Mouse (Mus musculus) neural tube, embryonic 15.5 days (tissue): ENCODE results near the gene Heatr6. TPM values are rescaled to one million over a fixed set of nuclear protein-coding genes. Genes with fewer than 3 reads are reported as not detected.

ENCODE experiments used
- ATAC-seq: fragments of 200-750 bp; cut with Nextera tagmentation; 2 replicates; pipeline ENCODE4 v1.8.0; 2017; ENCODE audit warnings: mild to moderate bottlenecking, moderate TSS enrichment, moderate library complexity; ENCODE audit not compliant: low FRiP score
- H3K27ac ChIP-seq: fragments of 300-500 bp; sonication (generic); replicated peaks from 2 replicates; pipeline ENCODE4 v1.5.1; 2015; ENCODE audit warnings: mild to moderate bottlenecking, inconsistent platforms
- H3K27me3 ChIP-seq: fragments of 300-500 bp; sonication (generic); replicated peaks from 2 replicates; pipeline ENCODE4 v1.6.1; 2015; ENCODE audit warnings: inconsistent platforms
- H3K36me3 ChIP-seq: fragments of 300-500 bp; sonication (generic); 2 replicates; pipeline ENCODE4 v1.6.1; 2015; ENCODE audit warnings: inconsistent platforms
- H3K4me1 ChIP-seq: fragments of 300-500 bp; sonication (generic); 2 replicates; pipeline ENCODE4 v1.6.1; 2015; ENCODE audit warnings: inconsistent platforms
- H3K4me2 ChIP-seq: fragments of 300-500 bp; sonication (generic); 2 replicates; pipeline ENCODE4 v1.6.1; 2015; ENCODE audit warnings: inconsistent platforms, mild to moderate bottlenecking, moderate library complexity
- H3K4me3 ChIP-seq: fragments of 300-500 bp; sonication (generic); replicated peaks from 2 replicates; pipeline ENCODE4 v1.5.1; 2015; ENCODE audit warnings: mild to moderate bottlenecking, inconsistent platforms
- H3K9ac ChIP-seq: fragments of 300-500 bp; sonication (generic); replicated peaks from 2 replicates; pipeline ENCODE4 v1.6.1; 2015; ENCODE audit warnings: mild to moderate bottlenecking, inconsistent platforms
- H3K9me3 ChIP-seq: fragments of 300-500 bp; sonication (generic); replicated peaks from 2 replicates; pipeline ENCODE4 v1.6.1; 2016; ENCODE audit warnings: inconsistent platforms
- WGBS: fragments of 180-500 bp; shearing (Covaris S2); methylation state at CpG from one replicate; pipeline ENCODE4 v1.1.7; 2015; ENCODE audit warnings: mixed read lengths; 5-methylcytosine and 5-hydroxymethylcytosine counted together
- polyA plus RNA-seq: library from polyadenylated mRNA; unstranded; fragments of >200 nt; fragmentation: Nextera tagmentation; extraction: Ambion mirVana; gene quantifications from 2 replicates; pipeline ENCODE4 v1.2.1, GENCODE M21; 2015

Heatr6 gene
- polyA plus RNA-seq, 1 experiment from 2014 or later = 32.4 TPM

DNA sequence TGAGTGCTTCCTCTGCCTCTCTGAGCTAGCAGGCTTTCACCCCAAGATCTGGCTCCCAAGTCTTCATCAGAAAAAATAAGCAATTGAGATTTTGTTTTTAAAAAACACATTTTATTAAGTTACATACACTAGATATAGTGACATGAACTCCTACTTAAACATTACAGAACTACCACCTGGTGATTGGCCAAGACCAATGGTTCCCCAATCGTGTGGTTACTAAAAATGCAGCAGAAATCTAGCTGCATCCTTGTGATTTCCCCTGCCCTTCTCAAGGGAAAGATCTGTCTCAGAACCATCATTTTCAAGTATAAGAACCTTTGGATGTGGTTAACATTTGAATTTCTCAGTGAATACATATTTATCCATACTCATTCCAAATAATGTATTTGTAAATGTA, 19.3 kb upstream of the Heatr6 start:
- WGBS = 95% methylated on average over 1 of the region's 1 CpGs
- H3K9me3 ChIP-seq = no peaks in the 10 kb centered on the region

DNA sequence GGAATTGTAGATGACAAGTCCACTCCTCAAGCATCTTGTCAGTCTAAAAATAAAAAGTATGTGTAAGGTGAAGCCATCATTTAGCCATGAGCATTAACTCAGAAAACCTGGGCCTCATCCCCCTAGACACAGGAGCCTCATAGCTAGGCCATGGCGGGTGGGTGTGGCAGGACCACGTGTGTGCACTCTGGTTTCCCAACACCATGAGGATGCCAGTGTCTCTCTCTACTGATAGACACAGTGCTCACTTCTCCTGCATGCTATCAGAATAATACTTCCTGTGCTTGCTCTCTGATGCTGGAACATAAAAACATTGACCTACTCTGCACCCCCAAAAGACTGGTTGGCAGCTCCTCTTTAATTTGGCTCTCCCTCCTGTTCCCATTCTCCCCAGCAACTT, 17.6 kb upstream of the Heatr6 start:
- Histone ChIP-seq H3K27me3 (peaks cover 4% of the 10 kb centered on the region; the same call in 1 of the 2 replicates), H3K36me3 (no peaks in the 10 kb centered on the region), H3K9me3 (no peaks in the 10 kb centered on the region), H3K4me2 (no peak overlapping the region), H3K9ac (no peak overlapping the region), H3K4me1 (no peaks in the 10 kb centered on the region), H3K27ac (no peak overlapping the region), H3K4me3 (no peak overlapping the region)
- ATAC-seq = no peak
- 66% methylated on average over 2 of the region's 2 CpGs for WGBS

More for the DNA sequence above, 19.3 kb upstream of the Heatr6 start:
- Histone ChIP-seq H3K27me3 (no peaks in the 10 kb centered on the region), H3K4me3 (no peak overlapping the region), H3K4me2 (no peak overlapping the region), H3K4me1 (no peaks in the 10 kb centered on the region), H3K27ac (no peak overlapping the region), H3K36me3 (no peaks in the 10 kb centered on the region), H3K9ac (no peak overlapping the region)
- no peak for ATAC-seq

DNA sequence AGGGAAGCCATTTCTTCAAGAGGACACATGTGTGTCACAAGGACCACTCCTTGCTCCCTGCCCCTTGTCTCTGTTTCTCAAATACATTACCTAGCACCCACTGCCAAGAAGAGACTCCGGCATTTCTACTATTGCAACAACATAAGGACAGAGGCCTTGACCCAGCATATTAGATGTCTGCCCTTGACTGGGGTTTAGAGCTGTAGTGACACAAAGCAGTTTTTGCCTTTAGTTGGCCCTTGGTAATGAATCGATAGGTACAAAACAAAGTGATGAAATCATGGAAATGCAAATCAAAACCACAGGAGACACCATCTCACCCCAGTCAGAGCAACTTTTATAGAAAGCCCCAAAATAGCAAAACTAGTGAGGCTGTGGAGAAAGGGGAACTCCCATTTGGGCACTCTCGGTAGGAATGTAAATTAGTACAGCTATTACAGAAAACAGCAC, 16.4 kb upstream of the Heatr6 start:
- no peak overlapping the region for H3K4me2 ChIP-seq
- no peaks in the 10 kb centered on the region for H3K9me3 ChIP-seq
- H3K36me3 ChIP-seq = no peaks in the 10 kb centered on the region
- H3K4me1 ChIP-seq = no peaks in the 10 kb centered on the region
- no peak overlapping the region for H3K4me3 ChIP-seq
- H3K9ac ChIP-seq = no peak overlapping the region
- peaks cover 7% of the 10 kb centered on the region for H3K27me3 ChIP-seq
- no peak overlapping the region for H3K27ac ChIP-seq
- 77% methylated on average over 3 of the region's 3 CpGs for WGBS
- ATAC-seq = no peak

- Histone ChIP-seq H3K9ac (no peak overlapping the region), H3K27ac (no peak overlapping the region), H3K4me1 (no peaks in the 10 kb centered on the region), H3K4me2 (no peak overlapping the region), H3K9me3 (no peaks in the 10 kb centered on the region), H3K4me3 (no peak overlapping the region), H3K27me3 (peaks cover 7% of the 10 kb centered on the region), H3K36me3 (no peaks in the 10 kb centered on the region)
- WGBS = 25% methylated on average over 5 of the region's 5 CpGs
- ATAC-seq = no peak
Observed at GRCm38 (mm10) chr11:83739241-83739640, 14.3 kb upstream of the Heatr6 start.

GRCm38 (mm10) chr11:83740443-83740991, 13.0 kb upstream of the Heatr6 start:
- Histone ChIP-seq H3K36me3 (no peaks in the 10 kb centered on the region), H3K9ac (no peak overlapping the region), H3K9me3 (no peaks in the 10 kb centered on the region), H3K27me3 (peaks cover 7% of the 10 kb centered on the region), H3K4me2 (no peak overlapping the region), H3K4me3 (no peak overlapping the region), H3K4me1 (no peaks in the 10 kb centered on the region), H3K27ac (no peak overlapping the region)
- WGBS = 86% methylated on average over 4 of the region's 4 CpGs
- ATAC-seq = no peak

DNA sequence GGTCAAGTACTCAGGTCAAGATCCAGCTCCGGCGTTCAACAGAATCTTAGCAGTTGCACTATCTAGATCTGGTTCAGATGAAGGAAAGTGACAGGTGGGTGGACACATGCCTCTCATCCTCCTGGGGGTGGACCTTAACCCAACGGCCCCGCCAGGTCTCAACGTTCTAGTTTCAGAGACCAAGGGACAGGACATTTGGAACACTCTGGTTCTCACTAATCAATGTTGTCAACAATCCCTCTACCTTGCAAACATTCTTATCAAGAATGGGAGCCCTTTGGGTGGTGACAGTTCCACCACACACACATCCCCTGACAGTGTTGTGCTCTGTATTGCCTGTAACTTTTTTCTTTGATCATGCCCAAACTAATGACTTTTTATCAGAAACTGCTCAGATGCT, 11.7 kb upstream of the Heatr6 start:
- no peak overlapping the region for H3K27ac ChIP-seq
- no peak overlapping the region for H3K9ac ChIP-seq
- H3K4me1 ChIP-seq = no peaks in the 10 kb centered on the region
- no peak overlapping the region for H3K4me3 ChIP-seq
- no peaks in the 10 kb centered on the region for H3K36me3 ChIP-seq
- no peak overlapping the region for H3K4me2 ChIP-seq
- H3K27me3 ChIP-seq = peaks cover 9% of the 10 kb centered on the region
- H3K9me3 ChIP-seq = no peaks in the 10 kb centered on the region
- 92% methylated on average over 5 of the region's 5 CpGs for WGBS
- no peak for ATAC-seq

DNA sequence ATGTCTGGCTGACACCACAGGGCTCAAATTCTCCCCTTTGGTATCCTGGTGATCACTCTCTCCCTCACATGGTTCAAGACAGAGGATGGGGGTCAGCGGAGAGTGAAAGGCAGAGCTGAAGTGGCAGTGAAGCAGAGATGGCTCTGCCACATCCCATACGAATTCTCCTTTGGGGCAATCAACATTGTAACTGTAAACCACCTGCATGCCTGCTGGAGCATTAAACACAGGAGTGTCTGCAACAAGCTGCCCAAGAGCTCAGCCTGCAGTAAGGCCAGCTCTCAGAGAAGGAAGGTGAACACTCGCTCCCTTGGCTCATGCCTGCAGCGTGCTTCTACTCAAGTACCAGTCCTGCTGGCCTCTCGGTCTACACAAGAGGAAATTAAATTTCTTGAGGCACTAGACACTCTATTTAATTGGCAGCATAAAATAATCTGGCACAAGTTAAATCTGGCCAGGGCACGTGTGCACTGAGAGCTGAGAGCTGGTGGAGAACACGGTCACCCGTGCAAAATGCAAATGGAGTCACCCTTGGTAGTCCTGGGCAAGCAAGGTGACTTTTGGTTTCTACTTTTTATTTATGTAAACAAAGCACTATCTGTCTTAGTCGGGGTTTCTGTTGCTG, 10.7 kb upstream of the Heatr6 start:
- WGBS = 74% methylated on average over 9 of the region's 9 CpGs
- ATAC-seq = no peak
- H3K27ac ChIP-seq = no peak overlapping the region
- no peaks in the 10 kb centered on the region for H3K4me1 ChIP-seq
- no peaks in the 10 kb centered on the region for H3K9me3 ChIP-seq
- no peaks in the 10 kb centered on the region for H3K36me3 ChIP-seq
- no peak overlapping the region for H3K4me3 ChIP-seq
- H3K27me3 ChIP-seq = peaks cover 13% of the 10 kb centered on the region
- H3K9ac ChIP-seq = no peak overlapping the region
- no peak overlapping the region for H3K4me2 ChIP-seq

DNA sequence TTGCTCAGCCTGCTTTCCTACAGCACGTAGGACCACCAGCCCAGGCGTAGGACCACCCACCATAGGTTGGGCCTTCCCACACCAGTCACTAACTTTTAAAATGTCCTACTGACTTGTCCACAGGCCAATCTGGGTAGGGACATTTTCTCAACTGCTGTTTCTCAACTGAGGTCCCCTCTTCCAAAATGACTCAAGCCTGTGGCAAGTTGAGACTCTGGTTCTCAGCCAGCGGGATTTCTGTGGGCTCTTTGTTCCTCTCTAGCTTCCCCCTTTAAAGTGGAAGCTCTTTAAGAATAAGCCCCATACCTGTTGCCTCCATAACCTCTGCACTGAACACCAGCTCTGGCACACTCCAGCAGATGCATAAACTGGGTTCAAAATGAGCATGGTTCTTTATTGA, 10.0 kb upstream of the Heatr6 start:
- peaks cover 13% of the 10 kb centered on the region for H3K27me3 ChIP-seq
- H3K4me1 ChIP-seq = no peaks in the 10 kb centered on the region
- WGBS = 80% methylated on average over 3 of the region's 3 CpGs
- ATAC-seq = no peak
- no peaks in the 10 kb centered on the region for H3K36me3 ChIP-seq
- H3K9me3 ChIP-seq = no peaks in the 10 kb centered on the region
- no peak overlapping the region for H3K27ac ChIP-seq
- no peak overlapping the region for H3K4me2 ChIP-seq
- H3K9ac ChIP-seq = no peak overlapping the region
- H3K4me3 ChIP-seq = no peak overlapping the region

GRCm38 (mm10) chr11:83746152-83746551, 7.3 kb upstream of the Heatr6 start:
- Histone ChIP-seq H3K27ac (no peak overlapping the region), H3K4me3 (no peak overlapping the region), H3K9me3 (no peaks in the 10 kb centered on the region), H3K4me1 (no peaks in the 10 kb centered on the region), H3K36me3 (no peaks in the 10 kb centered on the region), H3K9ac (no peak overlapping the region), H3K4me2 (no peak overlapping the region), H3K27me3 (peaks cover 6% of the 10 kb centered on the region)
- 79% methylated on average over 4 of the region's 4 CpGs for WGBS
- no peak for ATAC-seq

DNA sequence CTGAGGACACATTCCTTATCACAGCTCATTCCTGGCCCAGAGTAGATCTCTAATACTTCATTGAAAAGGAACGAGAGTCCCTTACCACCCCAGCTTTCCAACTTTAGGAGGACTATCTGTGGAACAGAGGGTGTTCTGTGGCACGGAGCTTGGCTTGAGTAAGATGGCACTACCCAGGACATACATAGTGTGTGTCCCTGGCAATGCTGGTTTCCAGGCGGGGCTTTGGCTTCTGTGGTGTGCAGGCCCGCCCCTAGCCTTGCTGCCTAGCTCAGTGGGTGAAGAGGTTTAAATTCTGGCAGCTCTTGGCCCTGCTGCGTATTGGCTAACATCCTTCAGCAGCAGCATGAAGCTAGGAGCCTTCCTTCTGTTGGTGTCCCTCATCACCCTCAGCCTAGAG, 6.8 kb upstream of the Heatr6 start, which contains the start of gene Wfdc21:
TSS of gene Wfdc21 (plus strand) at position 260 of the 400 bp plus-strand sequence.
- H3K27me3 ChIP-seq = peaks cover 8% of the 10 kb centered on the region

DNA sequence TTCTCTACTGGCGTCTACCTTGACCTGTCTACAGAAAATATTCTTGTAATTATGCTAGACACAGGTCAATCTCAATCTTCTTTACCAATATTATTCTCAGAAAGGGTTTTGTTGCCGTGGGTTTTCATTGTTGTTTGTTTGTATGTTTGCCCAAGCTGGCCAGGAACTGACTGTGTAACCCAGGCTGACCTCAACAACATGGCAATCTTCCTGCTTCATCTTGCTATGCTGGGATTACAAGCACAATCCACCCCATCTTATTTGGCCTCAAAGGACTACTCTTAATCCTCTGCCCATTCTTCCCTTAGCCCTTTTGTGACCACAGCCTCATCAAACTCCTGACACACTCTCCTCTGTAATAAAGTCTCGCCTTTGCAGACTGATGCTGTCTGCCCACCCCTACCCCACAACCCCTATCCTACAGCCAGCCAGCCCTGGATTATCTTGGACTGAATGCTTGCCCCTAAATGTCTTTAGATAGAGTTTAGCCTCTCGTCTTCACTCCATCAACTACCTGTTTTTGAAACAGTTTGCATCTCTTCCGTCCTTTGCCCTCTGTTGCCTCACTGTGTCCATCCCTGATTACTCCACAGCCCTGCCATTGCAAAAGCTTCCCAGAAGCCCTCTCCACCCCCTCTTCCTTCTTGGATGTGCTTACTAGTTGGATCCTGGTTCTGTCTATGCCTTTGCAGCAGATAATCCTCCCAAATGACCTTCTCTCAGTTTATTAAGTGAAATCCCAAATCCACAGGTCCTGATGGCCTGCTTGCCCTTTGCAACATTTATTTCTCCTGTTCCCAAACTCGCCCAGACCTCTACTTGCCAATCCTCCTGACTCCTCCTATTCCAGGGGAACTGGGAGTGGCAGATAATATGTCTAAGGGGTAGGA, 5.9 kb upstream of the Heatr6 start:
- Histone ChIP-seq H3K36me3 (no peaks in the 10 kb centered on the region), H3K9ac (no peak overlapping the region), H3K4me2 (no peak overlapping the region), H3K4me1 (no peaks in the 10 kb centered on the region), H3K27ac (no peak overlapping the region), H3K9me3 (no peaks in the 10 kb centered on the region), H3K4me3 (no peak overlapping the region), H3K27me3 (peaks cover 12% of the 10 kb centered on the region)
- 72% methylated on average over 6 of the region's 6 CpGs for WGBS
- no peak for ATAC-seq

More for the DNA sequence above, 6.8 kb upstream of the Heatr6 start, which contains the start of gene Wfdc21:
- H3K36me3 ChIP-seq = no peaks in the 10 kb centered on the region
- H3K4me3 ChIP-seq = no peak within 1 kb of the TSS
- WGBS = 88% methylated on average over 5 of the region's 5 CpGs
- no peak within 1 kb of the TSS for H3K4me2 ChIP-seq
- no peak within 1 kb of the TSS for H3K9ac ChIP-seq
- no peak within 1 kb of the TSS for H3K27ac ChIP-seq
- H3K9me3 ChIP-seq = no peaks in the 10 kb centered on the region
- no peaks in the 10 kb centered on the region for H3K4me1 ChIP-seq
- no peak for ATAC-seq
